Mouse (Mus musculus): Measurements from ENCODE around the gene Apba2.
A peak's percentile ranks its signal among the peaks of the same experiment; 100 is the strongest.

Apba2 gene

GRCm38 (mm10) chr7:64501536-64502270 is at the start of gene Apba2:
Apba2 (plus strand) TSS chr7:64501706.
- no peak for DNase-seq (ENCODE audit: low spot score)

GRCm38 (mm10) chr7:64451861-64452382 is 49.6 kb upstream of the Apba2 start:
- DNase-seq (ENCODE audit: low spot score) = no peak

- peak; percentile 4 for DNase-seq (ENCODE audit: low spot score)
Observed at GRCm38 (mm10) chr7:64452471-64453222, 48.9 kb upstream of the Apba2 start.

GRCm38 (mm10) chr7:64456176-64456575 is 45.3 kb upstream of the Apba2 start:
- DNase-seq (ENCODE audit: low spot score) = no peak

- DNase-seq (ENCODE audit: low spot score) = no peak
Observed at GRCm38 (mm10) chr7:64456676-64457075, 44.8 kb upstream of the Apba2 start.

- DNase-seq (ENCODE audit: low spot score) = no peak
Observed at GRCm38 (mm10) chr7:64457811-64458210, 43.7 kb upstream of the Apba2 start.

GRCm38 (mm10) chr7:64497438-64497837 is 4.1 kb upstream of the Apba2 start:
- DNase-seq (ENCODE audit: low spot score) = no peak

GRCm38 (mm10) chr7:64502271-64503180 is 1.0 kb downstream of the Apba2 start:
- DNase-seq (ENCODE audit: low spot score) = no peak

- DNase-seq (ENCODE audit: low spot score) = no peak
Observed at GRCm38 (mm10) chr7:64503641-64504040, 2.1 kb downstream of the Apba2 start.

- DNase-seq (ENCODE audit: low spot score) = no peak
Observed at GRCm38 (mm10) chr7:64504691-64505231, 3.3 kb downstream of the Apba2 start.

GRCm38 (mm10) chr7:64505571-64505970 is 4.1 kb downstream of the Apba2 start:
- no peak for DNase-seq (ENCODE audit: low spot score)

GRCm38 (mm10) chr7:64508826-64509225 is 7.3 kb downstream of the Apba2 start:
- DNase-seq (ENCODE audit: low spot score) = no peak

GRCm38 (mm10) chr7:64509911-64510310 is 8.4 kb downstream of the Apba2 start:
- no peak for DNase-seq (ENCODE audit: low spot score)

GRCm38 (mm10) chr7:64510526-64511210 is 9.2 kb downstream of the Apba2 start:
- DNase-seq (ENCODE audit: low spot score) = no peak

- DNase-seq (ENCODE audit: low spot score) = no peak
Observed at GRCm38 (mm10) chr7:64513621-64514020, 12.1 kb downstream of the Apba2 start.

- DNase-seq (ENCODE audit: low spot score) = no peak
Observed at GRCm38 (mm10) chr7:64515280-64515679, 13.8 kb downstream of the Apba2 start.

GRCm38 (mm10) chr7:64515891-64516290 is 14.4 kb downstream of the Apba2 start:
- DNase-seq (ENCODE audit: low spot score) = no peak

GRCm38 (mm10) chr7:64519091-64519490 is 17.6 kb downstream of the Apba2 start:
- DNase-seq (ENCODE audit: low spot score) = no peak

GRCm38 (mm10) chr7:64519521-64519920 is 18.0 kb downstream of the Apba2 start:
- DNase-seq (ENCODE audit: low spot score) = no peak

GRCm38 (mm10) chr7:64521695-64522408 is 20.3 kb downstream of the Apba2 start:
- no peak for DNase-seq (ENCODE audit: low spot score)

- DNase-seq (ENCODE audit: low spot score) = no peak
Observed at GRCm38 (mm10) chr7:64522409-64522730, 20.9 kb downstream of the Apba2 start.

Measured in left cerebral cortex, adult 11 months (tissue).